Mouse (Mus musculus) hindbrain, embryonic 13.5 days (tissue): ENCODE measurements at regions not wholly inside any gene's neighbourhood (a gene's known extent, or its start where the extent isn't known, plus 50 kb on each side); places are given as distances from the start of the nearest gene placed in this dataset.

Experiments used
- ATAC-seq: fragments of 200-750 bp; cut with Nextera tagmentation; 2 replicates; pipeline ENCODE4 v1.8.0; 2017; ENCODE audit warnings: moderate TSS enrichment; ENCODE audit not compliant: low FRiP score
- H3K27ac ChIP-seq: fragments of 300-500 bp; sonication (generic); 2 replicates; pipeline ENCODE4 v1.5.1; 2015; ENCODE audit warnings: inconsistent platforms, mild to moderate bottlenecking, moderate library complexity
- H3K27me3 ChIP-seq: fragments of 300-500 bp; sonication (generic); 2 replicates; pipeline ENCODE4 v1.6.1; 2015; ENCODE audit warnings: mild to moderate bottlenecking, inconsistent platforms
- H3K36me3 ChIP-seq: fragments of 300-500 bp; sonication (generic); 2 replicates; pipeline ENCODE4 v1.6.1; 2015; ENCODE audit warnings: mild to moderate bottlenecking, inconsistent platforms
- H3K4me1 ChIP-seq: fragments of 300-500 bp; sonication (generic); replicated peaks from 2 replicates; pipeline ENCODE4 v1.6.1; 2015; ENCODE audit warnings: inconsistent platforms
- H3K4me2 ChIP-seq: fragments of 300-500 bp; sonication (generic); 2 replicates; pipeline ENCODE4 v1.6.1; 2015; ENCODE audit warnings: inconsistent platforms, mild to moderate bottlenecking, moderate library complexity
- H3K4me3 ChIP-seq: fragments of 300-500 bp; sonication (generic); 2 replicates; pipeline ENCODE4 v1.5.1; 2015; ENCODE audit warnings: mild to moderate bottlenecking, inconsistent platforms
- H3K9ac ChIP-seq: fragments of 300-500 bp; sonication (generic); 2 replicates; pipeline ENCODE4 v1.6.1; 2015; ENCODE audit warnings: mild to moderate bottlenecking, inconsistent platforms
- H3K9me3 ChIP-seq: fragments of 300-500 bp; sonication (generic); 2 replicates; pipeline ENCODE4 v1.6.1; 2016; ENCODE audit warnings: inconsistent platforms
- WGBS: fragments of 180-500 bp; shearing (Covaris S2); methylation state at CpG from one replicate; pipeline ENCODE4 v1.1.7; 2015; 5-methylcytosine and 5-hydroxymethylcytosine counted together

- H3K4me3 ChIP-seq, result no peak overlapping the region
- WGBS, result 91% methylated on average over 5 of the region's 5 CpGs
Measured at GRCm38 (mm10) chr15:62238503-62239045, 1315.8 kb upstream of the A1bg start.

DNA sequence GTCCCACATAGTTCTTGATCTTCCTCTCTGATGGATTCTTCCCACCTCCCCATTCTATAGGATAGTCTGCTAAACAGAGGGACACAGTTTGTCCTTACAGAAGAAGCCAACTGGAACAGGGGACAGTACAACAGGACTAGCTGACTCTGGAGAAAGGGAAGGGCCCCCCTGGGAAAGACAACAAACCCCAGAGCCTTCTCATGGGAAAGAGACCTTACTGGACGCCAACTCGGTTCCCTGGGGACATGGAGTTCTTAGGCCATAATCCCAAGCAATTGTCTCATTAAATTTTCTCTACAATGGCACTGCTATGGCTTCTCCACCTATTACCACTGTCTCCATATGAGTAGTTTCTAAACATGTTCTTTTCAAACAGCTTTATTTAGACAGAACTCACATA lies 1313.2 kb upstream of the A1bg start:
- Histone ChIP-seq H3K4me1 (no peaks in the 10 kb centered on the region), H3K4me2 (no peak overlapping the region), H3K9ac (no peak overlapping the region), H3K4me3 (no peak overlapping the region), H3K36me3 (no peaks in the 10 kb centered on the region), H3K27me3 (no peaks in the 10 kb centered on the region), H3K27ac (no peak overlapping the region), H3K9me3 (no peaks in the 10 kb centered on the region)
- ATAC-seq, result no peak
- WGBS, result 86% methylated on average over 2 of the region's 2 CpGs

More at GRCm38 (mm10) chr15:62238503-62239045, 1315.8 kb upstream of the A1bg start:
- H3K36me3 ChIP-seq, result no peaks in the 10 kb centered on the region
- no peak overlapping the region for H3K9ac ChIP-seq
- no peak overlapping the region for H3K4me2 ChIP-seq
- H3K9me3 ChIP-seq, result no peaks in the 10 kb centered on the region
- H3K4me1 ChIP-seq, result no peaks in the 10 kb centered on the region
- ATAC-seq, result no peak
- H3K27ac ChIP-seq, result no peak overlapping the region
- no peaks in the 10 kb centered on the region for H3K27me3 ChIP-seq

DNA sequence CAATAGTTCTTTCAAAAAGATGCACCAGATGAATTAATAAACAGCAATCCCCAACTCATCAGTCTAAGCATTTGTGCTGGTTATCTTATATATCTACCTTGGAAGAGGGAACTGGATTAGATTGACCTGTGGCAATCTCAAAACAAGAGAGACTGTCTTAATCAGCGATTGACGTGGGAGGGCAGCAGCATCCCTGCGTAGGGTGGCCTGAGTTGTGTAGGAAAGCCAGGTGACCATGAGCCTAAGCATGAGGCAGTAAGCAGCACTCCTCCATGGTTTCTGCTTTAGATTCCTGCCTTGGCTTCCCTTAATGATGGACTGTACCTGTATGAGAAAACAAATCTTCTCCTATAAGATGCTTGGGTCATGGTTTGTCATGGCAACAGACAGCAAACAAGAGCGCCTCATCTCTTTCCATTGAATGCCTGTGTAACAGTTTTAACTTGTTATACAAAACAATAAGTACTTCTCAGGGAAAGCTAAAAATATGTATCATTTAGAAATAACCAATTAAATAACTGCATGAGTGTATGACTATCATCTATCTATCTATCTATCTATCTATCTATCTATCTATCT lies 1311.5 kb upstream of the A1bg start:
- Histone ChIP-seq H3K4me3 (no peak overlapping the region), H3K4me1 (no peaks in the 10 kb centered on the region)
- WGBS, result 94% methylated on average over 4 of the region's 4 CpGs

DNA sequence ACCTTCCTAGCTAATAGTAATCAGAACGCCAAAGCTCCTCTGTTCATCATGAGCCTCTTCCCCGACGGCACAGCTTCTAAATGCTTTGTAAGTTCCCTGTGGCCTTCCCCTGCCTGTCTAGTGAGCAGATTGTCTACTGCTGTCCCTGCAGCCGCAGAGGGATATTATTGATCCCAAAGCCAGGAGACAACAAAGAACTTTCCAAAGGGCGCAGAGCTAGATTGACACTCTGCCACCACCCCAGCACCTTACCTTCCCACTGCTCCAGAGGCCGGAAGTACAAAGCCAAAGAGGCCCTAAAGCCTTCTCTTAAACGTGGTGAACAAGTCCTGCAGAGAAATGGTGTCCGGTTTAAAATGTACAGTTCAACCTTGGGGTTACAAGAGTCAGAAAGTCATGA lies 1310.3 kb upstream of the A1bg start:
- Histone ChIP-seq H3K27me3 (no peaks in the 10 kb centered on the region), H3K4me3 (no peak overlapping the region), H3K9me3 (no peaks in the 10 kb centered on the region), H3K9ac (no peak overlapping the region), H3K27ac (no peak overlapping the region), H3K4me2 (no peak overlapping the region), H3K36me3 (no peaks in the 10 kb centered on the region), H3K4me1 (no peaks in the 10 kb centered on the region)
- WGBS, result 70% methylated on average over 8 of the region's 8 CpGs
- no peak for ATAC-seq

More for the DNA sequence above, 1311.5 kb upstream of the A1bg start:
- Histone ChIP-seq H3K27ac (no peak overlapping the region), H3K4me2 (no peak overlapping the region), H3K9ac (no peak overlapping the region), H3K27me3 (no peaks in the 10 kb centered on the region), H3K36me3 (no peaks in the 10 kb centered on the region), H3K9me3 (no peaks in the 10 kb centered on the region)
- ATAC-seq, result no peak

DNA sequence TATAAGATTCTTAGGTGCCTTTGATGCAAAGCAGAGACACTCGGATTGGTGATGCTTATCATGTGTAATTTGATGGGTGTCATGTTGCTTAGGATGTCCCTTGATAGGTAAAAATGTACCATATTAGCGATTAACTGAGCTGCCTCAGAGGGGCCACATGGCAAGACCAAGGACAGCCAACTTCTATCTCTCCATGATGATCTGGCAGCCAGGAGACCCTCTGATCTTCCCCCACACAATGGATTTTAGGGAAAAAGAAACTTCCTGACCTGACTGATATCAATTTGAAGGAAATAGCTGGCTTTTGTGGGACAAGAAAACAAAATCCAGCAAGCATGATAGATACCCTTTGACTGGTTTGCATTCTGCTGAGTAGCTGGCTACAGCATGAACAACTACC lies 1308.9 kb upstream of the A1bg start:
- Histone ChIP-seq H3K4me1 (no peaks in the 10 kb centered on the region), H3K9ac (no peak overlapping the region), H3K4me2 (no peak overlapping the region), H3K9me3 (no peaks in the 10 kb centered on the region), H3K36me3 (no peaks in the 10 kb centered on the region), H3K27ac (no peak overlapping the region), H3K27me3 (no peaks in the 10 kb centered on the region), H3K4me3 (no peak overlapping the region)
- 94% methylated on average over 2 of the region's 2 CpGs for WGBS
- ATAC-seq, result no peak

DNA sequence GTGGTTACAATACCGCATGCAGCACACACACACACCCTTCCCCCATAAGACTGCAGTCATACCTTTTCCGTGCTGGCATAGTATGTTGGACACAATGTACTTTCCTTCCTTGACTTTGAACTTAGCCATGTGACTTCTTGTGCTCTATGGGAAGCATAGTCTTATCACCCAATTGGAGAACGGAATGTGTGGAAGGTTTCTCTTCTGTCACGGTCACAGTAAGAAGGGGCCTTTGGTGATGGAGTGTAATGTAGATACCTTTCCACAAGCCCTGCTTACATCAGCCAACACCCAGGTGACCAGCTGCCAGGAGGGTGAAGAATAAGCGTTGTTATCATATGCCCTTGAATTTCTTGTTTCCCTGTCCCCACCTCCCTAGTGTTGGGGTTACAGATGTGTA lies 1308.0 kb upstream of the A1bg start:
- 94% methylated on average over 5 of the region's 5 CpGs for WGBS
- Histone ChIP-seq H3K27me3 (no peaks in the 10 kb centered on the region), H3K9me3 (no peaks in the 10 kb centered on the region), H3K4me3 (no peak overlapping the region), H3K4me1 (no peaks in the 10 kb centered on the region), H3K27ac (no peak overlapping the region), H3K9ac (no peak overlapping the region), H3K36me3 (no peaks in the 10 kb centered on the region), H3K4me2 (no peak overlapping the region)
- no peak for ATAC-seq

DNA sequence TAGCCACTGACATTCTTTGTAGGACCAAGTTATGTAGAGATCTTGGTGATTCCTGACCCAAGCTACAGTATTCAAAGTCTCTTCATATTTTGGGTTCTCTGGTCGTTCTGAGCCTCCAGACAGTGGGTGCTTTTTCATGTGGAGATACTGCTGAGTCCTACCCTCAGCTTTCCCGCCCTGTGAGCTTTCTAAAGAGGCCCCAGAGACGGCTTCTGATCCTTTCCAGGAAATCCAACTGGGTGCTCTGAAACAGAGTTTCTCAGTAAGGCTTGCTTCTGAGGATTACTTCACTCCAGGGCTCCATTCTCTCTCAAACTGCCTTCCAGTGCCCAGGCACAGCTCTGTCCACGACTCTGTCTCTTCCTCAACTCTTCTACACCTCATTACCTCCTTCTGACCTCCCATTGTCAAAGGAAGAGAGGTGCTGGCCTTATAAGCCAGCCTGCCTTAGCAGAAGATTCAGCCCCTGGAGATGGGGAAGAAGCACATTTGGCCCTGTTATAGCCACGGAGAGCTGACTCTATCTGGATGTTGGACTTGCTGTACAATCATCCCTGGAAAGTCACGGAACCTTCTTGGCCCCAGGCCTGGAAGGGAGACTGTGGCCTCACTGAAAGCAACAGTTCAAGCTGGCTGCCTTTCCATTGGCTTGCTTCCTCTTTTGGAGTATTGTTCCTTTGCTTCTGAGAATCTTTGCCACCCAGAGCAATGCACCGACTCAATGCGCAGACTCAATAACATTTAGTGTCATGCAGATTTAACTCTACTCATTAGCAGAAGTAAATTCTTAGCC lies 1306.9 kb upstream of the A1bg start:
- Histone ChIP-seq H3K4me3 (no peak overlapping the region), H3K9ac (no peak overlapping the region), H3K27ac (no peak overlapping the region), H3K4me1 (no peaks in the 10 kb centered on the region), H3K27me3 (no peaks in the 10 kb centered on the region), H3K4me2 (no peak overlapping the region), H3K9me3 (no peaks in the 10 kb centered on the region), H3K36me3 (no peaks in the 10 kb centered on the region)
- 80% methylated on average over 8 of the region's 8 CpGs for WGBS
- ATAC-seq, result no peak

DNA sequence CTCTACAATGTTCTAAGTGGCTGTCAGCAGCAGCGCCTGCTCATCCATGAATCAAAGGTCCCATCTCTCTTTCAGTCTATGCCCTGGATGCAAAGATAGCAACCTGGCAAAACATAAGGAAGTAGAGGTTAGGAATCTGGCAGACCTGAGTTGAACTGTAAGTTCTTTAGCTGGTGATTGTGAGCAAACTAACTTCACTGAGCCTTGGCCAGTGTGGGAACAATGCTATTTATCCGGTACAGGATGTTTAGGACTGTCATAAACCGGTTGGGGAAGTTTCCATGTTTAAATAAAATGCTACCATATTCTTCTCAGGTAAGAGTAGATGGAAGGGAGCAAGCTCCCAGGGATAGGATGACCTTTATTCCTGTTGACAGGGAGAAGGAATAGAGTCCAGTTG lies 1306.2 kb upstream of the A1bg start:
- no peak overlapping the region for H3K27ac ChIP-seq
- H3K9ac ChIP-seq, result no peak overlapping the region
- no peaks in the 10 kb centered on the region for H3K4me1 ChIP-seq
- H3K36me3 ChIP-seq, result no peaks in the 10 kb centered on the region
- 95% methylated on average over 3 of the region's 3 CpGs for whole genome bisulfite sequencing
- no peak for ATAC-seq
- H3K9me3 ChIP-seq, result no peaks in the 10 kb centered on the region
- no peak overlapping the region for H3K4me3 ChIP-seq
- H3K4me2 ChIP-seq, result no peak overlapping the region
- H3K27me3 ChIP-seq, result no peaks in the 10 kb centered on the region

DNA sequence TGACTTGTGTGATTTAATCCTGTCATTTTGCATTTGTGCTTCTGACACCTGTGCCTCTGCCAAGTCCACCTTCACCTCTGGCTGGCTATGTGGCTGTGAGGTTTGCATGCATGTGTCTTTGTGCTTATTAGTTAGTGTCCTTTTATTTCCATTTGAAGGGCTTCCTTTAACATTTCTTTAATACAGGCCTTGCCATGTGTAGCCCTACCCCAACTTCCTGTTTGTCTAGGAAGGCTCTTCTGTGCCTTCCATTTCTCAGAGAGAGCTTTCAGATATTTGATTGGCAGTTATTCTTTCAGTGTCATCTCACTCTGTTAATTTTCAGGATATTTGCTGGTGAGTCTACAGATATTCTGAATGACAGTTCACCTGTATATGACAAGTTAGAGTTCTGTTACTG lies 1302.0 kb upstream of the A1bg start:
- H3K4me1 ChIP-seq, result no peaks in the 10 kb centered on the region
- no peak overlapping the region for H3K4me3 ChIP-seq
- no peaks in the 10 kb centered on the region for H3K9me3 ChIP-seq
- no peaks in the 10 kb centered on the region for H3K36me3 ChIP-seq
- no peak overlapping the region for H3K27ac ChIP-seq
- no peaks in the 10 kb centered on the region for H3K27me3 ChIP-seq
- no peak overlapping the region for H3K4me2 ChIP-seq
- no peak overlapping the region for H3K9ac ChIP-seq
- ATAC-seq, result no peak

DNA sequence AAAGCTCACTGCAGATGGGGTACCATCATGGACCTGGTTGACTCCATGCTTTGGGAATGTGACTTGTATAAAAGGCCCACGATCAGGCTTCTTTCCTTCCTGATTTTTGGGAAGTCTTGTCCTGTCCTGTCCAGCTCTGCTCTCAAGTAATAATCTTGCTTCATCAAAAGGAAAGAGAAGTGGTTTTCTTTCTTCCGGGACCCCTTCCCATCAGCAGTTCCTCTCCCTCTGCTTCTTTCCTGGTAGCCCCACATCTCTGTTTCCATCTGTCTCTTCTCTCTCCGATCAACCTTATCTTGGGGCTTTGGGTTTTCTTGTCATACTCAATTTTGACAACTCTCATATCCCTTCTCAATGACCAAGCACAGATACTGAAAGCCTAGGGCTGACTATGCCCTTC lies 1301.4 kb upstream of the A1bg start:
- H3K4me3 ChIP-seq, result no peak overlapping the region
- H3K27ac ChIP-seq, result no peak overlapping the region
- no peak overlapping the region for H3K9ac ChIP-seq
- WGBS, result 89% methylated on average over 3 of the region's 3 CpGs
- H3K9me3 ChIP-seq, result no peaks in the 10 kb centered on the region
- no peaks in the 10 kb centered on the region for H3K27me3 ChIP-seq
- no peak for ATAC-seq
- no peak overlapping the region for H3K4me2 ChIP-seq
- no peaks in the 10 kb centered on the region for H3K36me3 ChIP-seq
- H3K4me1 ChIP-seq, result no peaks in the 10 kb centered on the region

- WGBS, result 78% methylated on average over 6 of the region's 6 CpGs
- H3K27ac ChIP-seq, result no peak overlapping the region
- no peak; the same call in 1 of the 2 replicates for ATAC-seq
- no peak overlapping the region for H3K9ac ChIP-seq
- no peaks in the 10 kb centered on the region for H3K4me1 ChIP-seq
- no peaks in the 10 kb centered on the region for H3K9me3 ChIP-seq
- H3K4me3 ChIP-seq, result no peak overlapping the region
- no peaks in the 10 kb centered on the region for H3K27me3 ChIP-seq
- H3K36me3 ChIP-seq, result no peaks in the 10 kb centered on the region
- no peak overlapping the region for H3K4me2 ChIP-seq
Measured at GRCm38 (mm10) chr15:62223156-62223840, 1300.5 kb upstream of the A1bg start.

DNA sequence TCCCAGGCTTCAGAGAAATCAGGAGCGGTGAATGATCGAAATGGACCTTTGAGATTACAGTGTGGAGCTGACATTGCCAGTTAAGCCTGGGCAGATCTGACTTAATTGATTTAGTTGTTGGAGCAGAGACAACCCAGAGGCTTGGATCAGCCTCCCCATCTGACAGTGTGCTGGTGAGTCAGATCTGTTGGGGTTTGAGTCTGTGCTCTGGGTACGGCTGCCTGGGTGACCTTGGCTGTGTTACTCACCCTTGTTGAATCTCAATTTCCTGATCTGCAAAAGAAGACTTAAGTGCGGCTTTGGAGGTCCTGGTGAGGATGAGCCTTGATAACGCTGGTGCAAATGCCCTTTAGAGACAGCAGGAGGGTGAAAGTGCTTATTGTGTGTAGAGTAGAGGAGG lies 1299.9 kb upstream of the A1bg start:
- Histone ChIP-seq H3K4me3 (no peak overlapping the region), H3K36me3 (no peaks in the 10 kb centered on the region), H3K9ac (no peak overlapping the region), H3K4me2 (no peak overlapping the region), H3K9me3 (no peaks in the 10 kb centered on the region), H3K4me1 (no peaks in the 10 kb centered on the region), H3K27ac (no peak overlapping the region), H3K27me3 (no peaks in the 10 kb centered on the region)
- ATAC-seq, result no peak
- 85% methylated on average over 5 of the region's 5 CpGs for WGBS
